Mouse (Mus musculus) brain, adult 10 weeks (tissue): ENCODE results near the gene Syn1. TPM values are rescaled to one million over a fixed set of nuclear protein-coding genes. Genes with fewer than 3 reads are reported as not detected.

ENCODE experiments used
- polyA plus RNA-seq: library from polyadenylated mRNA; stranded (reverse); fragments of 350-450 nt; fragmentation: Illumina TruSeq; extraction: RNeasy Lipid Tissue Mini Kit (QIAGEN cat#74804); gene quantifications from one replicate; pipeline ENCODE4 v1.2.3, GENCODE M21; 2015; ENCODE audit warnings: low read depth, low replicate concordance

Gene Syn1
- 332 TPM for polyA plus RNA-seq

DNA sequence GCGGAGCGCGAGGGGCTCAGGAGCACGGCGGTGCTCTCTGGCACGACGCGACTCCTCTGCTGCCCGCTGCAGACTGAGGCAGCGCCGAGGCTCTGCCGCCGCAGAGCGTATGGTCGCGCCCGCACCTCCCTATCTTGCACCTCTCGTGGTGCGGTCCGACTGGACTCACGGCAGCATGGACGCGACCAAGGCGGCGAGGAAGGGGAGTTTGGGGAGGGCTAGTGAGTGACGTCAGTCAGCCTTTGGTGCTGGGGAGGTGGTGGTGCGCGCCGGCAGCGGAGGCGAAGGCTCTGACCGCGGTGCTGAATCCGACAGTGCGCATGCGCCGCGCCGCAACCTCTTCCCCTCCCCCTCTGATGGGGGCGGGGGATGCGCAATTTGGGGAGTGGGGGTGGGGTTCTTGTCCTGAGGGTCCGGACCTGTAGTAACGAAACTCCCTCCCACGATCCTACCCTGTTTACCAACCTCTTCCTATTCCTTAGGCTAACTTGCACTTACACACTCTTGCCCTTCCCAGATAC lies at the start of gene Syn1:
Gene Syn1, minus strand, starts transcription at position 161 of the 521 bp plus-strand sequence.

DNA sequence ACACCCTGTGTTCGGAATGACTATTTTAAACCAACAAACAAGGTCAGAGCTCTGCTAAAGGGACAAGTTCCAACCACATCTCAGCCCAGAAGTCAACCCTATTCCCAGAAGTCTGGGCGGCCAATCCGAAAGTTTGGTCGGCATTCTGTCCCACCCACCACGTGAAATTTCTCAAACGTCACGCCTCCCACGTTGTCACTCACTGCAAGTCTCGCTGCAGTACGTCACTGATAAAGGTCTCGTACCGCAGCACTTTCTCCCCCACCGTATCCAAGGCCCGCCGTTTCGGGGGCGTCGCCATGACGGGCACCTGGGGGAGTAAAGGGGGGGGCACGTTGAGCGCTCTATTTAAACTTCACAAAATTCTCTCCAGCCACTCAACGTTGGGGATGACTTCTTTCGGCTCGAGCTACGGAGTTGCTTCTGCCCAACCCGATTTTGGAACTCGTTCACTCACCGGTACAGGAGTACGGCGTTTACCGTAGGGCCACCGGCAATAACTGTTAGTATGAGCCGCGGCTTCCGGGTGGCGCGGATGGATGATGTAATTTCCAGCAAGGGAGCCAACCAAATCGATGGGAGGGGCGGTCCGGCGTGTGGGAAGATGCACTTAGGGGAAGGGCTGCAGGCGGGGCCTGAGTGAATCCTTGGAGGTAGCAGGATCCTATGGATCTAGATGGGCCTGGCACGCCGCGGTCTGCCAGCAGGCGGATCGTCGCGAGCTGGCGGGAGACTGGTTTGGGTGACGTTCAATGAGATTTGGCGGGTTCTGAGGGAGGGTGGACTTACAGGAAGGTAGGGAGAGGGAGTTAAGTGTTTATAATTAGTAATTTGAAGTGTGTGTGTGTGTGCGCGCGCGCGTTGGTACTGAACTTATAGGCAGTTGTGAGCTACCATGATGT lies 40.9 kb upstream of the Syn1 start, which contains the start of gene Uxt:
Gene Uxt, minus strand, starts transcription at position 541 of the 902 bp plus-strand sequence.

DNA sequence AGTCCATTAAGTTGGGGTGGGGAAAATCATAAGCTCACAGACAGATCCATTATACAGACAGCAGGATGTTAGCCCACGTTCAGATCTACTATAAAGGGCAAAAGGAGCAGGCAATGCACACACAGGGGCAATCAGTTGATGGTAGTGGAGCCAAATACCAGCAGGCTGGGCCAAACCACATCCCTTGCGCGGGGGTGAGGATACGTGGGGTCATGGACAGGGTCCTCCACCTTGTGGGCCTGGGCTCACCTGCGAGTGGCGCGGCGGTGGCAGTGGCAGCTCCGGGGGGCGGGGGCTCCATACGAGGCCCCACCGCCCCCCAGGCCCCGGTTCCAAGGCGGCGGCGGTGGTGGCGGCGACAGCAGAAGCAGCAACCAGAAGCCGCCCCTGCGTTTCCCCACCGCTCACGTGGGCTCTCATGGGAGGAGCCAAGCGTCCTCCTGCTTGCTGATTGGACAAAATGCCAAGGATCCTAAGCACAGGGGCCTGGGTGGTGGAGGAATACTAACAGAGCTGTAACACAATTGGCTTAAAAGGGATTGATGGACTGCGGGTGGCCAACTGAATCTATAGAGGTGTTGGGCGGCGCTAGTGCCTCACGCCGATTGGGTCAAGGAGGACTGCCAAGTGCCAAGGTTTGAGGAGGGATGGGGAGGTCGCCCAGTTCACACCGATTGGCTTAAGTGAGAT lies 29.5 kb upstream of the Syn1 start, which contains the start of gene Elk1:
Gene Elk1, minus strand, starts transcription at position 418 of the 690 bp plus-strand sequence.

DNA sequence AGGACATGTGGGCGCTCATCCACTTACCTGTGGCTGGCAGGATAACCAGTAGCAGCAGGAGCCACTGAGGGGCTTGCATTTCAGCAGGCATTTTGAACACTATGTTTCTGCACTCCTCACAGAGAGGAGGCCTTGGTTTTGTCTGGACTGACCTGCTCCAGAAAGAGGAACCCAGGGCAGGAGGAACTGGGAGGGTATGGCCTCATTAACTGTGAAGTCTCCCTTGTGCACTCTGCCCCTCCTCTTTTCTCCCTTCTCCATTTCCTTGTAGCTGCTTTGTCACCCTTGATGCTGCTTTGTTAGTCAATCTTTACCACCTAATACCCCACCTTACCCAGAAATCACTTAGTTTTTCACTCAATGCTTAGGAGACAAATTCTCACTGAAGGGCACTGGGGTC lies 10.6 kb upstream of the Syn1 start, which contains the start of gene Cfp:
Gene Cfp, minus strand, starts transcription at position 192 of the 400 bp plus-strand sequence.

DNA sequence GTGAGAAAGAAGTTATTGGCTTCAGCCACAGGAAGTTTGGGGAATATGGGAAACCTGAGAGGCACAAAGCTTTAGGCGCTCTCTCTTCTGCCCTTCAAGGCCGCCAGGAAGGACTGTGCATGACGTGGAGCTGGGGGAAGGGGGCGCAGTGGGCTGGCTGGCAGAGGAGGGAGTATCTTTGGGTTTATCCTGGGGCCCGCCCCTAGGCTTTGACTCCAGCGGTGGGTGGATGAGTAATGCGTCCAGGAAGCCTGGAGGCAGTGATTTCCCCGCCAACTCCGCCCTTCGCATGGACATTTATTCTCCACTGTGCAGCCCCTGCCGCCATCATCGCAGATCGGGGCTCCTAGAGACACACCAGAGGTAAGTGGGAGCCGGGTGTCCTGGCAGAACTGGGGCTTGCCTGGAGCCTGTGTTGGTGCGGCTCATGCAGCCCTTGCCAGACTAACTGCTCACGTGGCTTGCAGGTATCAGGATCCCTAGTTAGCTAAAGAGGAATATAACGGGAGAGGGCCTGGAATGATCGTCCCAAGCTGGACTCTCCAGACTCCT lies 50.8 kb downstream of the Syn1 start, which contains the start of gene Timp1:
Gene Timp1, plus strand, starts transcription at position 205 of the 552 bp plus-strand sequence.

Other genes with a start within 250 kb of the Syn1 start
- gene Cdk16, start 233.1 kb downstream of the Syn1 start, polyA plus RNA-seq = 228 TPM
- 83.3 TPM for gene Usp11, start 217.1 kb downstream of the Syn1 start, polyA plus RNA-seq
- gene Araf, start 123.2 kb downstream of the Syn1 start, polyA plus RNA-seq = 296 TPM
- 1.1 TPM for gene Timp1, start 50.8 kb downstream of the Syn1 start, polyA plus RNA-seq
- gene Cfp, start 10.6 kb upstream of the Syn1 start, polyA plus RNA-seq = 11.3 TPM
- 45.5 TPM for gene Elk1, start 29.6 kb upstream of the Syn1 start, polyA plus RNA-seq
- 25.5 TPM for gene Uxt, start 41.0 kb upstream of the Syn1 start, polyA plus RNA-seq
- 10.8 TPM for gene Zfp182, start 141.3 kb upstream of the Syn1 start, polyA plus RNA-seq
- gene Spaca5, start 147.4 kb upstream of the Syn1 start, polyA plus RNA-seq = not detected
- 2.8 TPM for gene Zfp300, start 168.5 kb upstream of the Syn1 start, polyA plus RNA-seq
- gene Ssxa1, start 194.8 kb upstream of the Syn1 start, polyA plus RNA-seq = not detected